Mouse (Mus musculus) embryonic facial prominence, embryonic 13.5 days (tissue): ENCODE measurements around the gene Cytl1. TPM values are rescaled to one million over a fixed set of nuclear protein-coding genes. Genes with fewer than 3 reads are reported as not detected.

ENCODE experiments used
- ATAC-seq: fragments of 200-750 bp; cut with Nextera tagmentation; 2 replicates; pipeline ENCODE4 v1.8.0; 2017; ENCODE audit warnings: low read depth; ENCODE audit not compliant: insufficient number of reproducible peaks, insufficient read depth, low FRiP score, low TSS enrichment
- H3K27ac ChIP-seq: fragments of 300-500 bp; sonication (generic); 2 replicates; pipeline ENCODE4 v1.5.1; 2015; ENCODE audit warnings: moderate library complexity, mild to moderate bottlenecking, inconsistent platforms
- H3K27me3 ChIP-seq: fragments of 300-500 bp; sonication (generic); 2 replicates; pipeline ENCODE4 v1.6.1; 2015; ENCODE audit warnings: mild to moderate bottlenecking, inconsistent platforms
- H3K36me3 ChIP-seq: fragments of 300-500 bp; sonication (generic); 2 replicates; pipeline ENCODE4 v1.6.1; 2015; ENCODE audit warnings: mild to moderate bottlenecking, inconsistent platforms
- H3K4me1 ChIP-seq: fragments of 300-500 bp; sonication (generic); 2 replicates; pipeline ENCODE4 v1.6.1; 2015; ENCODE audit warnings: inconsistent platforms
- H3K4me2 ChIP-seq: fragments of 300-500 bp; sonication (generic); 2 replicates; pipeline ENCODE4 v1.6.1; 2015; ENCODE audit warnings: moderate library complexity, mild to moderate bottlenecking, inconsistent platforms
- H3K4me3 ChIP-seq: fragments of 300-500 bp; sonication (generic); 2 replicates; pipeline ENCODE4 v1.5.1; 2015; ENCODE audit warnings: mild to moderate bottlenecking, inconsistent platforms
- H3K9ac ChIP-seq: fragments of 300-500 bp; sonication (generic); 2 replicates; pipeline ENCODE4 v1.6.1; 2015; ENCODE audit warnings: mild to moderate bottlenecking, inconsistent platforms
- H3K9me3 ChIP-seq: fragments of 300-500 bp; sonication (generic); 2 replicates; pipeline ENCODE4 v1.6.1; 2016; ENCODE audit warnings: inconsistent platforms
- WGBS: fragments of 180-500 bp; shearing (Covaris S2); methylation state at CpG from one replicate; pipeline ENCODE4 v1.1.7; 2015; ENCODE audit warnings: mixed read lengths; 5-methylcytosine and 5-hydroxymethylcytosine counted together
- polyA plus RNA-seq: library from polyadenylated mRNA; unstranded; fragments of >200 nt; fragmentation: Nextera tagmentation; extraction: Ambion mirVana; gene quantifications from 2 replicates; pipeline ENCODE4 v1.2.1, GENCODE M21; 2015

Cytl1 gene
- 39.9 and 74.9 TPM in 2 replicates for polyA plus RNA-seq

- Histone ChIP-seq H3K27me3 (no peaks in the 10 kb centered on the region), H3K4me2 (peak within 1 kb of the TSS; percentile 18; the same call in 1 of the 2 replicates), H3K9me3 (no peaks in the 10 kb centered on the region), H3K27ac (no peak within 1 kb of the TSS), H3K9ac (no peak within 1 kb of the TSS), H3K4me3 (peak within 1 kb of the TSS; percentile 10; the same call in 1 of the 2 replicates), H3K36me3 (no peaks in the 10 kb centered on the region), H3K4me1 (peaks cover 5% of the 10 kb centered on the region; the same call in 1 of the 2 replicates)
- WGBS, result 37% methylated on average over 5 of the region's 5 CpGs
- ATAC-seq, result no peak
Observed at GRCm38 (mm10) chr5:37735224-37735623, at the start of gene Cytl1. Gene Cytl1, plus strand, starts transcription at chr5:37735519.

- WGBS, result 87% methylated on average over 3 of the region's 3 CpGs
- ATAC-seq, result no peak
- H3K9me3 ChIP-seq, result no peaks in the 10 kb centered on the region
Observed at GRCm38 (mm10) chr5:37692759-37693158, 42.6 kb upstream of the Cytl1 start.

GRCm38 (mm10) chr5:37695773-37696172 lies 39.5 kb upstream of the Cytl1 start:
- H3K4me1 ChIP-seq, result peaks cover 9% of the 10 kb centered on the region; the same call in 1 of the 2 replicates
- H3K36me3 ChIP-seq, result no peaks in the 10 kb centered on the region
- 39% methylated on average over 4 of the region's 4 CpGs for WGBS
- H3K4me2 ChIP-seq, result no peak overlapping the region
- H3K27me3 ChIP-seq, result peaks cover 4% of the 10 kb centered on the region; the same call in 1 of the 2 replicates
- H3K9me3 ChIP-seq, result no peaks in the 10 kb centered on the region
- no peak overlapping the region for H3K27ac ChIP-seq
- H3K4me3 ChIP-seq, result no peak overlapping the region
- ATAC-seq, result no peak
- no peak overlapping the region for H3K9ac ChIP-seq

More at GRCm38 (mm10) chr5:37692759-37693158, 42.6 kb upstream of the Cytl1 start:
- no peaks in the 10 kb centered on the region; the same call in 1 of the 2 replicates for H3K27me3 ChIP-seq
- H3K4me2 ChIP-seq, result no peak overlapping the region
- H3K4me1 ChIP-seq, result no peaks in the 10 kb centered on the region
- H3K27ac ChIP-seq, result no peak overlapping the region
- no peak overlapping the region for H3K4me3 ChIP-seq
- H3K9ac ChIP-seq, result no peak overlapping the region
- H3K36me3 ChIP-seq, result no peaks in the 10 kb centered on the region

- WGBS, result 83% methylated on average over 7 of the region's 7 CpGs
- no peaks in the 10 kb centered on the region for H3K36me3 ChIP-seq
- no peak overlapping the region for H3K4me2 ChIP-seq
- ATAC-seq, result no peak
- peaks cover 9% of the 10 kb centered on the region; the same call in 1 of the 2 replicates for H3K4me1 ChIP-seq
- H3K27ac ChIP-seq, result no peak overlapping the region
- H3K9ac ChIP-seq, result no peak overlapping the region
- peaks cover 4% of the 10 kb centered on the region; the same call in 1 of the 2 replicates for H3K27me3 ChIP-seq
- H3K9me3 ChIP-seq, result no peaks in the 10 kb centered on the region
- H3K4me3 ChIP-seq, result no peak overlapping the region
Observed at GRCm38 (mm10) chr5:37697286-37697685, 38.0 kb upstream of the Cytl1 start.

- H3K4me2 ChIP-seq, result no peak overlapping the region
- 60% methylated on average over 12 of the region's 12 CpGs for WGBS
- no peaks in the 10 kb centered on the region for H3K9me3 ChIP-seq
- no peak overlapping the region for H3K4me3 ChIP-seq
- H3K9ac ChIP-seq, result no peak overlapping the region
- H3K27me3 ChIP-seq, result peaks cover 4% of the 10 kb centered on the region; the same call in 1 of the 2 replicates
- H3K4me1 ChIP-seq, result peaks cover 9% of the 10 kb centered on the region; the same call in 1 of the 2 replicates
- no peak for ATAC-seq
- no peaks in the 10 kb centered on the region for H3K36me3 ChIP-seq
- no peak overlapping the region for H3K27ac ChIP-seq
Observed at GRCm38 (mm10) chr5:37699757-37700156, 35.6 kb upstream of the Cytl1 start.

- whole genome bisulfite sequencing, result 85% methylated on average over 2 of the region's 2 CpGs
- Histone ChIP-seq H3K4me1 (peaks cover 7% of the 10 kb centered on the region; the same call in 1 of the 2 replicates), H3K27ac (no peak overlapping the region), H3K9me3 (no peaks in the 10 kb centered on the region; the same call in 1 of the 2 replicates), H3K36me3 (no peaks in the 10 kb centered on the region), H3K9ac (no peak overlapping the region), H3K27me3 (no peaks in the 10 kb centered on the region), H3K4me3 (no peak overlapping the region), H3K4me2 (no peak overlapping the region)
- ATAC-seq, result no peak
Observed at GRCm38 (mm10) chr5:37704962-37705361, 30.4 kb upstream of the Cytl1 start.

- WGBS, result 64% methylated on average over 3 of the region's 3 CpGs
- Histone ChIP-seq H3K9ac (no peak overlapping the region), H3K27me3 (no peaks in the 10 kb centered on the region), H3K27ac (no peak overlapping the region), H3K4me1 (no peaks in the 10 kb centered on the region), H3K4me2 (no peak overlapping the region), H3K9me3 (no peaks in the 10 kb centered on the region; the same call in 1 of the 2 replicates), H3K4me3 (no peak overlapping the region), H3K36me3 (no peaks in the 10 kb centered on the region)
- no peak for ATAC-seq
Observed at GRCm38 (mm10) chr5:37708124-37708523, 27.2 kb upstream of the Cytl1 start.

- Histone ChIP-seq H3K36me3 (no peaks in the 10 kb centered on the region), H3K4me2 (no peak overlapping the region), H3K27ac (no peak overlapping the region), H3K27me3 (0 out of 2 replicates have a peak, but pooled peaks cover 2% of the 10 kb centered on the region), H3K4me3 (no peak overlapping the region), H3K9ac (no peak overlapping the region), H3K9me3 (no peaks in the 10 kb centered on the region; the same call in 1 of the 2 replicates), H3K4me1 (no peaks in the 10 kb centered on the region)
- no peak for ATAC-seq
- WGBS, result 89% methylated on average over 5 of the region's 5 CpGs
Observed at GRCm38 (mm10) chr5:37709257-37709904, 25.9 kb upstream of the Cytl1 start.

GRCm38 (mm10) chr5:37716505-37717372 lies 18.6 kb upstream of the Cytl1 start, which contains the start of gene Stk32b:
Gene Stk32b, minus strand, starts transcription at chr5:37717171.
- Histone ChIP-seq H3K9ac (peak within 1 kb of the TSS; percentile 65), H3K36me3 (no peaks in the 10 kb centered on the region), H3K4me3 (peak within 1 kb of the TSS; percentile 49), H3K27ac (peak within 1 kb of the TSS; percentile 23; the same call in 1 of the 2 replicates), H3K27me3 (peaks cover 46% of the 10 kb centered on the region), H3K4me2 (peak within 1 kb of the TSS; percentile 74), H3K4me1 (peaks cover 35% of the 10 kb centered on the region), H3K9me3 (no peaks in the 10 kb centered on the region; the same call in 1 of the 2 replicates)
- ATAC-seq, result peak; percentile 81
- whole genome bisulfite sequencing, result under 1% methylated on average over 40 of the region's 40 CpGs

GRCm38 (mm10) chr5:37717384-37717963 lies 17.8 kb upstream of the Cytl1 start:
- WGBS, result under 1% methylated on average over 14 of the region's 14 CpGs
- Histone ChIP-seq H3K9me3 (no peaks in the 10 kb centered on the region; the same call in 1 of the 2 replicates), H3K27me3 (peaks cover 46% of the 10 kb centered on the region), H3K4me3 (peak overlapping the region; percentile 49), H3K36me3 (no peaks in the 10 kb centered on the region), H3K27ac (no peak overlapping the region; the same call in 1 of the 2 replicates), H3K4me2 (peak overlapping the region; percentile 74), H3K9ac (peak overlapping the region; percentile 65), H3K4me1 (peaks cover 42% of the 10 kb centered on the region)
- no peak for ATAC-seq

GRCm38 (mm10) chr5:37720670-37721069 lies 14.6 kb upstream of the Cytl1 start:
- peak overlapping the region; percentile 58 for H3K27ac ChIP-seq
- no peak for ATAC-seq
- no peaks in the 10 kb centered on the region; the same call in 1 of the 2 replicates for H3K9me3 ChIP-seq
- peak overlapping the region; percentile 2; the same call in 1 of the 2 replicates for H3K4me2 ChIP-seq
- peaks cover 37% of the 10 kb centered on the region for H3K27me3 ChIP-seq
- WGBS, result 11% methylated on average over 6 of the region's 6 CpGs
- peaks cover 49% of the 10 kb centered on the region for H3K4me1 ChIP-seq
- no peak overlapping the region for H3K9ac ChIP-seq
- H3K4me3 ChIP-seq, result no peak overlapping the region
- no peaks in the 10 kb centered on the region for H3K36me3 ChIP-seq
